Mouse (Mus musculus) telencephalon, adult 2 months (tissue): ENCODE data around the gene Klra9.
"Not testable (repeated sequence)": the region's sequence is repeated elsewhere in the genome, so short reads cannot be mapped to it uniquely, and the experiment has no call there.

Experiments used
- DNase-seq: peaks from one replicate; pipeline ENCODE4 v3.0.0-alpha.2; 2011; ENCODE audit warnings: low read depth, low spot score

Klra9 gene

GRCm38 (mm10) chr6:130193012-130193411, at the start of gene Klra9:
Gene Klra9 (minus strand): TSS chr6:130193112.
- not testable (repeated sequence) for DNase-seq

- DNase-seq = no peak
Measured at GRCm38 (mm10) chr6:130237536-130237935, 44.6 kb upstream of the Klra9 start.

GRCm38 (mm10) chr6:130236635-130237034, 43.7 kb upstream of the Klra9 start:
- no peak for DNase-seq

GRCm38 (mm10) chr6:130233222-130233621, 40.3 kb upstream of the Klra9 start, which contains the start of gene Klra7:
Gene Klra7 (minus strand): TSS chr6:130233322.
- DNase-seq = no peak

GRCm38 (mm10) chr6:130197453-130197852, 4.5 kb upstream of the Klra9 start:
- not testable (repeated sequence) for DNase-seq

GRCm38 (mm10) chr6:130129798-130130197, 63.1 kb downstream of the Klra9 start, which contains the start of gene Klra8:
Gene Klra8 (minus strand): TSS chr6:130129898.
- DNase-seq = not testable (repeated sequence)
